ENCODE assay signal across 12 mouse cellular contexts in the genomic region with DNA sequence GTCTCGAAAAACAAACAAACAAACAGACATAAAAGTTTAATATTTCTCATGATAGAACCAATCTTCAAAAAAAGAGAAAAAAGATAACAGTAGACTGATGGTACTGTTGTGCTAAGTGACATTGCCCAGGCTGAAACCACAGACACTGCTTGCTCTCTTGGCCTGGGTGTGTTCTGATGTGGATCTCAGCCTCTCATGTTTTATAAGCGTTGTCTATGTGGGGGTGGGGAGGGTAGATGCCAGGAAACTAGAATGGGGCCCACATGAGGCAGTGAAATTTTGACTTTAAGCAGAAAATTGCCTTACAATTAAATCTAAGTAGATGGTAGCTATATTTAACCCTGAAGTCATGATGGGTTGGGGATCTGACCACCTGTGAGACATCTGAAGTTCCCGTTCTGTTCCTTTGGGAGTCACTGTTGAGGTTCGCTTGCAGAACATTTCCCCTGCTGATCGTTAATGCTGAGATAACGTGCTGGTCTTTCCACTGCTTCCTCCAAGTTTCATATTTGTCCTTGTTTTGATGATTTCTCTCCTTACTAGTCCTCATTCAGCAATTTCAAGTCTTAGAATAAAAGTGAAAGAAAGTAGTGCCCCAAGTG.
"Had no signal": no experiment of that assay in that cellular context is flagged by ENCODE, and none has a peak within 500 bp of the region (broad histone marks: within the 10 kb centered on the region; RNA-seq: fewer than 3 reads in every experiment).

No protein-coding gene starts in this region.

- H3K4me3 ChIP-seq: hindbrain, embryonic 15.5 days; limb, embryonic 15.5 days; liver, embryonic 12.5 days; megakaryocyte, embryonic 14.5 days; midbrain, embryonic 12.5 days; neural tube, embryonic 15.5 days had no signal

- DNase-seq: kidney, adult 11 months; kidney, postnatal 14 days; lung, embryonic 14.5 days; lung, postnatal 10 days; lung, postnatal 4 days; right cerebral cortex, adult 18-20 months had no signal

- H3K27ac ChIP-seq: hindbrain, embryonic 15.5 days; limb, embryonic 15.5 days; liver, embryonic 12.5 days; midbrain, embryonic 12.5 days; neural tube, embryonic 15.5 days had no signal

- H3K27me3 ChIP-seq: hindbrain, embryonic 15.5 days; limb, embryonic 15.5 days; liver, embryonic 12.5 days; megakaryocyte, embryonic 14.5 days; midbrain, embryonic 12.5 days; neural tube, embryonic 15.5 days had no signal
